Mouse (Mus musculus) brain, embryonic 14.5 days (tissue): ENCODE results near the gene Rbm18.

Experiments used
- CTCF ChIP-seq: fragments of 200-500 bp; IDR thresholded peaks from 2 replicates; pipeline ENCODE4 v1.5.1; 2012; ENCODE audit warnings: inconsistent platforms, mild to moderate bottlenecking, moderate library complexity, borderline replicate concordance; ENCODE audit not compliant: insufficient read depth, insufficient read length; ENCODE audit errors: extremely low read depth
- POLR2A ChIP-seq: fragments of 200-500 bp; IDR thresholded peaks from 2 replicates; pipeline ENCODE4 v1.6.1; 2012; ENCODE audit warnings: mild to moderate bottlenecking, inconsistent platforms, borderline replicate concordance; ENCODE audit not compliant: poor library complexity, insufficient read depth, insufficient read length, severe bottlenecking; ENCODE audit errors: extremely low read depth

DNA sequence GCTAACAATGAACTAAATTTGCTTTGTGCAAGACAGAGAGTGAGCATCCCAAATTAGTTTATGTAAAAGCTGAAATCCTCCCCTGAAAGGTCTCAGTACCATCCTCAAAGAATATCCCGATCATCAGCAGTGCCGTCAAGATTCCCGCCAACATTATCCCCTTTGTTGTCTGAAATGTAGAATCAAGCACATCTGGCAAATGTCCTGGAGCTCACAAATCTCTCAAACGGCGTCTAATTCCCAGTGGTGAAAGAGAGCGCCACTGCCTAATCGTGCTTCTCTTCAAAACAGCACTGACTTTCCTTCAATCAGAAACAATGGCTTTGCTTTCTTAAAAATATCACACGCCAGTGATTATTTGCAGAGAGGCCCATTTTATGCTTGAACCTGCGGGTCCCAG is 69.4 kb downstream of the Rbm18 start:
- TF ChIP-seq CTCF (no peak), POLR2A (no peak)
